Mouse (Mus musculus) layer of hippocampus, postnatal 10 days (tissue): ENCODE results near the gene Vangl2. TPM values are rescaled to one million over a fixed set of nuclear protein-coding genes. Genes with fewer than 3 reads are reported as not detected.

Experiments
- DNase-seq, 2 experiments: peaks; one replicate each; pipeline ENCODE4 v3.0.0; 2021; ENCODE audit warnings: low spot score in 2 of 2
- total RNA-seq, 2 experiments: library from RNA; stranded (reverse); gene quantifications; 2 replicates each; pipeline ENCODE4 v1.2.3; 2021

The Vangl2 gene
- total RNA-seq, 2 experiments from 2014 or later = 32.3 to 33.0 TPM

DNA sequence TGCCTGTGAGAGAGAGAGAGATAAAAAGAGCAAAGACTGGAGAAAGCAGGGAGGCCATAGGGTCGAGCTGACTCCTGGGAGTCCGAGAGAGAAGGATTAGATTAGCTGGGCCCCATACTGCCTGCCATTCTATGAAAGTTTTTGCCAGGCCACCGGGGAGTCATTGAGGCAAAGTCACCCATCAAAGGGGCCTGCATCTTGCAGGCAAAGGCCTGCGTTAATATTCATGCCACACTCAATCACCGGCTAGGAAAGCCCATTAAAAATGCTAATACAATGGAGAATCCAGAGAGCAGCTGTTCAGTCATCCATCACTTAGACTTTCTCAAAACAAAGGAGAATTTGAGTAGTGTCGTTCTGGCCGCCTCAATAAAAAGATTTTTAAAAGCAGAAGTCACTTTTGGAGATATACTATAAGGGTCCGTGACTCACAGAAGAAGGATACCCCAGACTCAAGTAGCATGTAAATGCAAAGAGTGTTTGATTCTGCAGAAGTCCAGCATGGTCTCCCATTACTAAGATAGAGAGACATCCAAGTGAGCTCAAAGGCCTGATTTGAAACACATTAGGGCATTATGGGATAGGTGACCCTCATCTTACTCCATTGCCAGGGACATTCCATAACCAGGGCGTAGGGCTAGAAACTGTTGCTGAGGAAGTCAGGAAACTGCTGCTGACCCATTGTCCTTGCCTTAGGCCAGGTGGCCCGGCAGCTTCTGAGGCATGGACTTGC, 57.2 kb downstream of the Vangl2 start:
- DNase-seq = no peak

DNA sequence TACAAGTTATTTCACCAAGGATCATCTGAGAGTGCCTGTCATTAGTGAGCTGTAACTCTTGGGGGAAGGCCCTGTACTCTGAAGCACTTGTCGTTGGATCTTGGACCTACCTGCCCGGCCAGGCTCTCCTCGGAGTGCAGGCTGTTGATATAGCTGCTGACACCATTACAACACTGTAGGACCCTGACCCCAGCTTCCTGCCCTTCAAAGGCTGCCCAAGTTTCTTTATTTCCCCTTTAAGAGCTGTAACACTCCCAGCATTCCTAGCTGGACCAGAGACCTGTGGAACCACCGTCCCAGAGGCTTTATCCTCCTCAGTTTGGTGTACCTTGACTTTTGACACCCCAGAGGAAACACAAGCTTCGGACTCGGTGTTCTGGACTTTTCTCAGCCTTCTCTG, 59.0 kb downstream of the Vangl2 start:
- DNase-seq = no peak

DNA sequence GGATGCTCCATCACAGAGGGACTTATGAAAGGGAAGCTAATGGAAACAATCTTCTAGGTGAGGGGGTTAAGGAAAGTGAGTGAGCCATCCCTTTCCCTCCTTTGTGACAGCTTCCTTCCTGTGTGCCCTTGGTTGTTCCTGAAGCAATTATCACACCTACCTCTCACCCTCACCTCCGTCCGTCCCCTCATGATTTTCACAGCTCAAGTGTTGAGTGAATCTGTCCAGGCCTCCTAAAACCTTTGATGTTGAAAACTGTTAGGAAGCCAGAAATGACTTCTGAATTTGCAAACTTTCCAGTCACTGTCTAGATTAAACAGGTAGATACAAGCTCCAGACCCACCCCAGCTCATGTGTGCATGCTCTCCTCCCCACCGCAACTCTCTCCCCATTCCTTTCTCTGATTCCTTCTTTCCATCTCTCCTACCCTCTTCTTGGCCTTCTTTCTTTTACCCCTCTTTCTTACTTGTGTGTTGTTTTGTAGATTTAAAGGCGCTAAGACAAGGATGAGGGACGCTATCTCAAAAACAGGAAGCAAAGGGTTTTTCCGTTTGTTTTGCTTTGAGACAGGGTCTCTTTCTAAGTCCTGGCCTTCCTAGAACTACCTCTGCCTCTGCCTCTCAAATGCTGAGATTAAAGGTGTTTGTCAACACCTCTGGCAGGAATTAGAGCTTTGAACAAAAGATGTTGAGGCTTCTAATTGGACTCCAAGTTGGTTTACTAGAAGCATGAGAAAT, 62.0 kb downstream of the Vangl2 start:
- DNase-seq = no peak

DNA sequence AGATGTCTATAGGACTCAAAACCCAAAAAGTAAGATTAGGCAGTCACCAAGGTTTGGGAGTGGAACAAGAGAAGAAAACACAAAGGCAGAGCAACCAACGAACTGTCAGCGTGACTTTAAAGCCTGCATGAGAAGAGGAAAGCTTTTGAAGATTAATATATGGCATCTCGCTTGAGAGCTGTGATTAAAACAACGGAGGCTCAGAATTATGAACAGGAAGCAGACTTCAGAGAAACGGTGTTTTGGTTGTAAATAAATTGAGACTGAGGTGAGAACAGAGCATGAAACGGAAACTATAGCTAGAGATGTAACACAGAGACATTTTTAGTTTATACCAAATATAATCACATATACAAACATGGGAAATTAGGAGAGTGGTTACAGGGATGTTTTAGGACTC, 64.6 kb downstream of the Vangl2 start:
- DNase-seq = no peak

DNA sequence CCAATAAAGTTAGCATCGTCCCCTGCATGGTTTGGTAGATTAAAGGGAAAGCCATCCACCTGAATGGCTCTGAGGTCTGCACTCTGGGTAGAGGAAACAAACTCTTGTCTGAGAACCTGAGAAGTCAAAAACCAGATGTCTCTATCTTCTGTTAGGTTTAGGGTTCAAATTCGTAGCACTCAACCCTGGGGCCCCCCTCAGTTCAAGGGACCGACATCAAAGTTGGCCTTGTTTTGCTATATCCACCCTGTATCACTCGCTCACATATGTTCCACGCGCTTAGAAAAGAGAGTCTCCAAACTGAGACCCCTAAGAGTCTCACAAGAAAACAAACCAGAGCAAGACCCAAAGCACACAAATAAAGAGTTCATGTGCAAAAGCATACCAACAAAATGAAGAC, 66.5 kb downstream of the Vangl2 start:
- no peak for DNase-seq

DNA sequence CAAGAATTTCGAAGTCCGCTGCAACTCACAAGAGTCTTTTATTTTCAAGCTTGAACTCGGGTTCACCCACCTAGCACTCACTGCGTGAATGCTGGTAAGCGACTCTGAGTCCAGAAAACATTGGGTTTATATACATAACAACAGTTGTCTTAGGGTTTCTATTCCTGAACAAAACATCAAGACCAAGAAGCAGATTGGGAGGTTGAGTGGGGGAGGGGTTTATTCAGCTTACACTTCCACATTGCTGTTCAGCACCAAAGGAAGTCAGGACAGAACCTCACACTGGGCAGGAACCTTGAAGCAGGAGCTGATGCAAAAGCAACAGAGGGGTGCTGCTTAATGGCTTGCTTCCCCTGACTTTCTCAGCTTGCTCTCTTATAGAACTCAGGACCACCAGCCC, 67.5 kb downstream of the Vangl2 start:
- no peak for DNase-seq

- DNase-seq = no peak
Measured at GRCm38 (mm10) chr1:171957411-171957810, 70.8 kb downstream of the Vangl2 start.

GRCm38 (mm10) chr1:171955071-171955470, 73.2 kb downstream of the Vangl2 start:
- no peak for DNase-seq

Other genes with a start within 250 kb of the Vangl2 start
- 1 to 10 TPM; 1.8 to 2.0 TPM for gene Cd84, start 188.7 kb downstream of the Vangl2 start, total RNA-seq
- under 1 TPM; 0.16 to 0.18 TPM for gene Gm10521, start 132.8 kb downstream of the Vangl2 start, total RNA-seq
- under 1 TPM in 1 of 2 experiments, not detected in 1; 0.27 TPM for gene Slamf6, start 110.9 kb downstream of the Vangl2 start, total RNA-seq
- 1 to 10 TPM; 1.8 TPM for gene Nhlh1, start 29.1 kb upstream of the Vangl2 start, total RNA-seq
- 100 to 1,000 TPM; 165 TPM for gene Copa, start 54.1 kb upstream of the Vangl2 start, total RNA-seq
- gene Ncstn, start 54.4 kb upstream of the Vangl2 start, total RNA-seq = 10 to 100 TPM; 72.0 to 79.4 TPM
- gene Pex19, start 98.3 kb upstream of the Vangl2 start, total RNA-seq = 100 to 1,000 TPM; 105 to 106 TPM
- 10 to 100 TPM; 85.4 to 90.5 TPM for gene Dcaf8, start 119.6 kb upstream of the Vangl2 start, total RNA-seq
- 100 to 1,000 TPM; 351 to 392 TPM for gene Pea15a, start 178.4 kb upstream of the Vangl2 start, total RNA-seq
- 1 to 10 TPM; 1.2 to 1.6 TPM for gene Casq1, start 191.4 kb upstream of the Vangl2 start, total RNA-seq
- gene Atp1a4, start 230.0 kb upstream of the Vangl2 start, total RNA-seq = not detected
- gene Igsf8, start 233.2 kb upstream of the Vangl2 start, total RNA-seq = 100 to 1,000 TPM; 178 to 204 TPM